Mouse (Mus musculus) lung, embryonic 16.5 days (tissue): ENCODE measurements around the gene Ypel5. TPM values are rescaled to one million over a fixed set of nuclear protein-coding genes. Genes with fewer than 3 reads are reported as not detected.

Source experiments
- ATAC-seq: fragments of 200-750 bp; cut with Nextera tagmentation; 2 replicates; pipeline ENCODE4 v1.8.0; 2017; ENCODE audit warnings: low read depth, mild to moderate bottlenecking, moderate library complexity
- H3K27ac ChIP-seq: fragments of 300-500 bp; sonication (generic); 2 replicates; pipeline ENCODE4 v1.5.1; 2014; ENCODE audit warnings: mild to moderate bottlenecking, control low read depth, low read length
- H3K27me3 ChIP-seq: fragments of 300-500 bp; sonication (generic); 2 replicates; pipeline ENCODE4 v1.6.1; 2014; ENCODE audit warnings: low read depth, low read length, mixed read lengths; ENCODE audit not compliant: control insufficient read depth, insufficient read depth
- H3K36me3 ChIP-seq: fragments of 300-500 bp; sonication (generic); 2 replicates; pipeline ENCODE4 v1.6.1; 2014; ENCODE audit warnings: low read length; ENCODE audit not compliant: control insufficient read depth, insufficient read depth
- H3K4me1 ChIP-seq: fragments of 300-500 bp; sonication (generic); replicated peaks from 2 replicates; pipeline ENCODE4 v1.6.1; 2014; ENCODE audit warnings: low read length, mixed read lengths; ENCODE audit not compliant: control insufficient read depth, insufficient read depth
- H3K4me2 ChIP-seq: fragments of 300-500 bp; sonication (generic); 2 replicates; pipeline ENCODE4 v1.6.1; 2014; ENCODE audit warnings: low read depth, low read length, control low read depth
- H3K4me3 ChIP-seq: fragments of 300-500 bp; sonication (generic); 2 replicates; pipeline ENCODE4 v1.5.1; 2014; ENCODE audit warnings: mild to moderate bottlenecking, low read length, control low read depth
- H3K9ac ChIP-seq: fragments of 300-500 bp; sonication (generic); 2 replicates; pipeline ENCODE4 v1.6.1; 2014; ENCODE audit warnings: low read length, control low read depth
- H3K9me3 ChIP-seq: fragments of 300-500 bp; sonication (generic); 2 replicates; pipeline ENCODE4 v1.6.1; 2016; ENCODE audit warnings: low read length; ENCODE audit not compliant: control insufficient read depth
- WGBS: fragments of 180-500 bp; shearing (Covaris S2); extraction: QIAGEN DNeasy Blood & Tissue Kit; methylation state at CpG from one replicate; pipeline ENCODE4 v1.1.7; 2014; 5-methylcytosine and 5-hydroxymethylcytosine counted together
- polyA plus RNA-seq: library from polyadenylated mRNA; unstranded; fragments of >200 nt; fragmentation: Nextera tagmentation; extraction: Ambion mirVana; gene quantifications from 2 replicates; pipeline ENCODE4 v1.2.1, GENCODE M21; 2015

Gene Ypel5
- polyA plus RNA-seq, 1 experiment from 2014 or later, result 54.8 TPM

DNA sequence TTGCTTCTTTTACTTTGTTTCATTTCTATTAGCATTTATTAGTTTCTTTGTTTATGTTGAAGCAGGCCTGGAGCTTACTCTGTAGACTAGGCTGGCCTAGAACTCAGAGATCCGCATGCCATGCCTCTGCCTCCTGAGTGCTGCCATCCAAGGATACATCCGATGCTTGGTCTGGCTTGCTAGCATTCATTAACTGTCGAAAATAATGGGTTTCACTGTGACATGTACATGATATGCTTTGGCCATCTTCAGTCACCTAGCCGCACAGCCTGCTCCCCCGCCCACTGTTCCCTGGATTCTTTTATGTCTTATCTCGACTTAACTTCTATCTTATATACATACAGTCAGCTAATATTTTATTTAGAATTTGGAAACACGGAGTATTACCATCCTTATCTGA, 60.8 kb downstream of the Ypel5 start:
- Histone ChIP-seq H3K4me3 (no peak overlapping the region), H3K36me3 (no peaks in the 10 kb centered on the region), H3K27ac (no peak overlapping the region), H3K9ac (no peak overlapping the region), H3K4me2 (no peak overlapping the region), H3K4me1 (no peaks in the 10 kb centered on the region), H3K27me3 (no peaks in the 10 kb centered on the region), H3K9me3 (no peaks in the 10 kb centered on the region)
- no peak for ATAC-seq
- WGBS, result 50% methylated on average over 7 of the region's 7 CpGs

- no peak for ATAC-seq
- no peak overlapping the region for H3K9ac ChIP-seq
- H3K4me1 ChIP-seq, result no peaks in the 10 kb centered on the region
- 60% methylated on average over 5 of the region's 5 CpGs for WGBS
- H3K4me3 ChIP-seq, result no peak overlapping the region
- H3K9me3 ChIP-seq, result no peaks in the 10 kb centered on the region
- no peaks in the 10 kb centered on the region for H3K36me3 ChIP-seq
- no peak overlapping the region for H3K27ac ChIP-seq
- no peaks in the 10 kb centered on the region for H3K27me3 ChIP-seq
- H3K4me2 ChIP-seq, result no peak overlapping the region
Observed at GRCm38 (mm10) chr17:72897961-72898360, 61.7 kb downstream of the Ypel5 start.

DNA sequence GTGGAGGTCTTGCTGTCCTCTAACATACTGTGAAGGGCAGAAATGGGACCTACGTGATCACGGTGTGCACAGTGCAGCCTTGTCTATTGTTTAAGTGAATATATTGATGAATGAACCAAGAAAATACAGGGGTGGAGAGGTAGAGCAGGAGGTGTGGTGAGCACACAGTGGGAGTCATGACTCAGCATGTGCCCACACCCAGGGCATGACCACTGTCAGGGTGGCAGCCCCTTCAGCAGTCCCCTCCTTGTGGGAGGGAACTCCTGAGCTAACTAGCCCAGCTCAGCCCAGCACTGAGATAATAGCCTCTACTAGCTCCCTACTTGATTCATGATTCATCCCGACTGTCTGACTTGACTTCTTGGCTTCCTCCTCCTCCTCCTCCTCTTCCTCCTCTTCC, 62.5 kb downstream of the Ypel5 start:
- H3K9me3 ChIP-seq, result no peaks in the 10 kb centered on the region
- no peak overlapping the region for H3K27ac ChIP-seq
- no peak overlapping the region for H3K4me2 ChIP-seq
- WGBS, result 61% methylated on average over 3 of the region's 3 CpGs
- H3K27me3 ChIP-seq, result no peaks in the 10 kb centered on the region
- no peaks in the 10 kb centered on the region for H3K36me3 ChIP-seq
- 0 out of 2 replicates have a peak, but pooled peaks have one; percentile 31 for ATAC-seq
- H3K4me1 ChIP-seq, result 0 out of 2 replicates have a peak, but pooled peaks cover under 1% of the 10 kb centered on the region
- no peak overlapping the region for H3K4me3 ChIP-seq
- no peak overlapping the region for H3K9ac ChIP-seq

Other genes with a start within 250 kb of the Ypel5 start
- 0.16 TPM in 1 of 2 replicates, not detected in the other for gene Alk, start 231.8 kb upstream of the Ypel5 start, polyA plus RNA-seq
- gene Lbh, start 81.9 kb downstream of the Ypel5 start, polyA plus RNA-seq, result 8.8 and 9.7 TPM in 2 replicates